Mouse (Mus musculus) MEL (cell line): ENCODE data around the gene Dchs2.

Experiments
- CTCF ChIP-seq, 3 experiments: IDR thresholded peaks in 2 of 3; conservative IDR thresholded peaks in 1 of 3; 2 replicates each; pipeline ENCODE4 v1.5.1; 2011 to 2012; ENCODE audit warnings: low read length in 3 of 3, low read depth in 2 of 3, mild to moderate bottlenecking in 2 of 3, improper control_type of control experiment in 1 of 3, inconsistent platforms in 1 of 3, mixed read lengths in 1 of 3, moderate library complexity in 1 of 3; ENCODE audit not compliant: control insufficient read depth in 1 of 3, insufficient read depth in 1 of 3, poor library complexity in 1 of 3, severe bottlenecking in 1 of 3
- EP300 ChIP-seq, 2 experiments: IDR thresholded peaks; 2 replicates each; pipeline ENCODE4 v1.6.1; 2011; ENCODE audit warnings: improper control_type of control experiment in 2 of 2, low read length in 2 of 2, low read depth in 1 of 2, mild to moderate bottlenecking in 1 of 2
- MAFK ChIP-seq: IDR thresholded peaks from 2 replicates; pipeline ENCODE4 v1.6.1; 2011; ENCODE audit warnings: low read depth, mild to moderate bottlenecking, low read length, improper control_type of control experiment, borderline replicate concordance
- MEF2A ChIP-seq: IDR thresholded peaks from 2 replicates; pipeline ENCODE4 v1.6.1; 2014; ENCODE audit warnings: low read depth, mild to moderate bottlenecking, inconsistent platforms, low read length, improper control_type of control experiment; ENCODE audit not compliant: poor library complexity, insufficient replicate concordance, severe bottlenecking; ENCODE audit errors: extremely low read depth
- MYC ChIP-seq: IDR thresholded peaks from 2 replicates; pipeline ENCODE4 v1.6.1; 2011; ENCODE audit warnings: low read depth, mild to moderate bottlenecking, low read length, improper control_type of control experiment, moderate library complexity
- NELFE ChIP-seq: IDR thresholded peaks from 2 replicates; pipeline ENCODE4 v1.6.1; 2011; ENCODE audit warnings: low read depth, low read length, improper control_type of control experiment
- POLR2A ChIP-seq, 2 experiments: IDR thresholded peaks; 2 replicates each; pipeline ENCODE4 v1.6.1; 2011 to 2012; ENCODE audit warnings: low read length in 2 of 2, mild to moderate bottlenecking in 2 of 2, control low read depth in 1 of 2, improper control_type of control experiment in 1 of 2, low read depth in 1 of 2, moderate library complexity in 1 of 2; ENCODE audit not compliant: control insufficient read depth in 1 of 2, insufficient read depth in 1 of 2, poor library complexity in 1 of 2
- USF1 ChIP-seq: IDR thresholded peaks from 2 replicates; pipeline ENCODE4 v1.6.1; 2014; ENCODE audit warnings: low read depth, mild to moderate bottlenecking, inconsistent platforms, low read length, improper control_type of control experiment, moderate library complexity
- ZNF384 ChIP-seq: IDR thresholded peaks from 2 replicates; pipeline ENCODE4 v1.6.1; 2012; ENCODE audit warnings: low read depth, mild to moderate bottlenecking, inconsistent platforms, low read length, improper control_type of control experiment

DNA sequence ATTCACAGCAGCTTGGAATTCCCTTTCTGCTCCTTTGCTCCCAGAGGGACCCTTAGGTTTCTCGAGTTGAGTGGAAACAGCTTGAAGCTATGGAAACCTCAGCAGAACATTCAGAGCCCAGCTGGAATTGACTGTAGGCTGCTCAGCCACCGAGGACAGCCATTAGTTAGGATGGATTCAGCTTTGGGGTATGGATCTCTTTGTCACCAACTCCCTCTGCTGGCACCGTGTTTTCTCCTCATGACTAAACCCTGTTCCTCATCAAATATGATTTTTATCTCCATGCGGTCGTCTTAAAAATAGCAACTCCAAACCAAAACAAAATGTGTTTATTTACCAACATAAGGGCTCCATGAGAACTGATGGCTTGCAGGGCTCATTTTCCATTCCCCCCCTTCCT, 94.4 kb downstream of the Dchs2 start:
- TF ChIP-seq MEF2A (no peak), USF1 (no peak), MAFK (no peak), MYC (no peak), EP300 (IDR thresholded peaks at IDR 0.05; ENCODE audit: low read depth in 1 of 2, low read length in 2 of 2) (no peak), CTCF (IDR thresholded peaks at IDR 0.05 in 2 of 3, conservative IDR thresholded peaks at IDR 0.05 in 1 of 3; ENCODE audit: control insufficient read depth in 1 of 3, insufficient read depth in 1 of 3, low read depth in 2 of 3, low read length in 3 of 3, poor library complexity in 1 of 3, severe bottlenecking in 1 of 3) (no peak), POLR2A (IDR thresholded peaks at IDR 0.05; ENCODE audit: control insufficient read depth in 1 of 2, insufficient read depth in 1 of 2, low read depth in 1 of 2, low read length in 2 of 2, poor library complexity in 1 of 2) (no peak), ZNF384 (no peak), NELFE (no peak)
